Mouse (Mus musculus): ENCODE measurements around the gene Xrcc3. TPM values are rescaled to one million over a fixed set of nuclear protein-coding genes. Genes with fewer than 3 reads are reported as not detected.

Xrcc3 gene
- polyA plus RNA-seq, 1 experiment from 2014 or later: 8.0 TPM

DNA sequence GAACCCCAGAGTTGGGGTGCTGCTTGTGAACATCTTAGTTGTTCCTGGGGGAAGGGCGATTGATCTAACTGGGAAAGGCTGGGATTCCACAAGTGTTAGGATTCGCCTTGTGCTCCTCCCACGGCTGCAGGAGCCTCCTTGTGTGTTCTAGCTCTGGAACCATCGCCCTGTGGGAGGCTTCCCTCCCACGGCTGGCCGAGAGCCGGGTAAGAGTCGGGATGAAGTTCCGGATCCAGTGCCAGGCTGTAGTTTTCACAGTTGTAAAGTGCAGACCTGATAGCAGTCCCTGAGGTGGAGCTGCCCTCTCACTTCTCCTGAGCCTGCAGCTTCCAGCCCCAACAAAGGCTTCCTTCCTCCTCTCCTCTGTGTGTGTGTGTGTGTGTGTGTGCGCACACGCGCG lies 2.9 kb upstream of the Xrcc3 start:
- 65% methylated on average over 13 of the region's 13 CpGs for WGBS
- peak overlapping the region; percentile 35 for H3K4me2 ChIP-seq
- no peaks in the 10 kb centered on the region for H3K9me3 ChIP-seq
- H3K4me3 ChIP-seq (replicated peaks): no peak overlapping the region
- H3K27me3 ChIP-seq: no peaks in the 10 kb centered on the region
- H3K36me3 ChIP-seq: peaks cover 24% of the 10 kb centered on the region
- H3K27ac ChIP-seq: no peak overlapping the region
- peaks cover 42% of the 10 kb centered on the region for H3K4me1 ChIP-seq (replicated peaks)
- no peak for ATAC-seq (ENCODE audit: insufficient number of reproducible peaks, insufficient read depth, low FRiP score, low TSS enrichment, low read depth)
- H3K9ac ChIP-seq (replicated peaks): 0 out of 2 replicates have a peak overlapping the region, but pooled peaks have one; percentile 28

DNA sequence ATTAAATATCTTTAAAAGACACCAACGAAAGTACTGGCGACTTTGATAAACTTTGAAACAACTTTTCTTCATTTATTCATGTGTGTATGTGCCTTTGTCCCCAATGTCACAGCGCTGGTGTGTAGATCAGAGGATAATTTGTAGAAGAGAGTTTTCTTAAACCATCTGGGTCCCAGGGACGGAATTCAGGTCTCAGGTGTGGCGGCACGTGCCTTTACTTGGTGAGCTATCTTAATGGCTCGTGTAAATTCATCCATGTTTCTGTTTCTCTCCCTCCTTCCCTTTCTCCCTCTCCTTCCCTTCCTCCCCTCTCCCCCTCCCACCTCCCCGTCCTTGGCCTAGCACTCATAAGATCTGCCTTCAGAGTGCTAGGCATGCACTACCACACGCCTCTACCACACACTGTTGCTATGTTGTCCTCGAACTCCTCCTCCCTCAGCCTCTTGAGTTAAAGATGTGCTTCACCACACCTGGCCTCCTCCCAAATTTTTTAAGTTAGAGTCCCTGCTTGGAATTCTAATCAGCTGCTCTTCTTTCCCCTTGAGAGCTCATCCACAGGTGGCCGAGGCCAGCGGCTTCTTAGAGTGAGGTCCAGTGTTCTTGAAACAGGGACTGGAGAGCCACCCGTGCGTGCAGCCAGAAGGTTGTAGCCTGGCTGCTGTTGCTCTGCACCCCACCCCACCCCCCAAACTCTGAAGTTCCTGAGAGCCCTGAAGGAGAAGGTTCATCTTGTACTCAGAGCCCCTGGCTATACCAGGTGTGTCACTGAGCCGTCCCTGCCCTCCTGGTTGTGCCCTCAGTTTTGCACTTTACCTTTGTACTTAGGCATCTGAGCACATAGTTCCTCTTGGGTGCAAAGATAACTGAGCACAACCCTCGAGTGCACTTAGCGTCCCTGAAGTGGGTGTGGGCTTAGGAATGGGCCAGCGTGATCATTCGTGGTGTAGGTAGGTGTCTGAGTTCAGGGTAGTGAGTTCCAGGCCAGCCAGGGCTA lies 1.4 kb upstream of the Xrcc3 start:
- Histone ChIP-seq H3K9me3 (no peaks in the 10 kb centered on the region), H3K4me1 (replicated peaks) (peaks cover 44% of the 10 kb centered on the region), H3K9ac (replicated peaks) (peak overlapping the region; percentile 81), H3K4me3 (replicated peaks) (peak overlapping the region; percentile 86), H3K27ac (peak overlapping the region; percentile 87; the same call in 1 of the 2 replicates), H3K4me2 (peak overlapping the region; percentile 66), H3K36me3 (peaks cover 24% of the 10 kb centered on the region), H3K27me3 (no peaks in the 10 kb centered on the region)
- 30% methylated on average over 19 of the region's 19 CpGs for WGBS
- no peak for ATAC-seq (ENCODE audit: insufficient number of reproducible peaks, insufficient read depth, low FRiP score, low TSS enrichment, low read depth)

DNA sequence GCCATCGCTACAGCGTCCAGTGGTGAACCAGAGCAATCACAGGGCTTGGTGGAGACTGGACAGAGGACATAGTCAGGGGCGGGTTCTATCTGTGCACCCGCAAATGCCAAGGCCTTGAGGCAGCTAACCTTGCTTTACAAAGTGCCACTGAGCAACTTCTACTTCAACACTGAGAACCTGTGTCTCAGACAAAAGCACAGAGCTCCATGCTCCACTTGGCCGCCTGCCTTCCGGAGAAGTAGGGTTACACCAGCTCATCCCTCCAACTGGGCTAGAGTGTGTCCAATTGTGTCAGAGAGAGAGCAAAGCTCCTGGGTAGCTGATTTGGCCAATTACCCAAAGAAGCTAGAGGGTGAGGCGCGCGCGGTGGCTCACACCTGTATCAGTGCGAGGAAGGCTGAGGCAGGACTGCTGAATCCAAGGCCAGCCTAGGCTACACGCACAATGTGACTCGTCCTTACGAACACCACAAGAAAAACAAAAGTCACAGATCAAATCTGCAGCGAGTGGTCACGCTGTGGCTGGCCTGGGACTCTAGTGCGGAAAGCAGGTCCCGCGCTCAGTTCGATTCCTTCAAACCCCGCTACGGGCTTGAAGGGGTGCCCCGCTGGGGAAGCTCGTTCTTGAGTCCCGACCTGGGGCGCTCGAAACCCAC lies 435 bp downstream of the Xrcc3 start:
- H3K4me2 ChIP-seq: peak overlapping the region; percentile 84
- ATAC-seq (ENCODE audit: insufficient number of reproducible peaks, insufficient read depth, low FRiP score, low TSS enrichment, low read depth): no peak
- H3K9me3 ChIP-seq: no peaks in the 10 kb centered on the region
- no peaks in the 10 kb centered on the region for H3K27me3 ChIP-seq
- WGBS: 6% methylated on average over 27 of the region's 27 CpGs
- no peak overlapping the region for H3K27ac ChIP-seq
- H3K36me3 ChIP-seq: peaks cover 34% of the 10 kb centered on the region
- peak overlapping the region; percentile 65 for H3K9ac ChIP-seq (replicated peaks)
- peak overlapping the region; percentile 86 for H3K4me3 ChIP-seq (replicated peaks)
- peaks cover 48% of the 10 kb centered on the region for H3K4me1 ChIP-seq (replicated peaks)

DNA sequence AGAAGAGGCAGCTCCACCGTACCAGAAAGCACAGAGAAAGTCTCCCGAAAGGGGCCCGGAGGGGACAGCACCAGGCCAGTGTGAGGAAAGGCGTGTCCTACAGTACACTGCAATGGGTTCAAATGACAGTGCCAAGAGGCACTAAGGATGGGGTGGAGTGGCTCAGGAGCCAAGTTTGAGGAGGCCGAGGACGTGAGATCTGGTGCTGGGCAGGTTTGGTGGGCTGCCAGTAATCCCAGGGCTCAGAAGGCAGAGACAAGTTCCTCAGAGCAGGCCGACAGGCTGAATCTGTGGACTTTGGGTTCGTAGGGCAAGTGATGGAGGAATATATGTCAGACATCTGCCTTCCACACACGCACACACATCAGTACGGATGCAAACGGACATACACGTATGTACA lies 1.1 kb downstream of the Xrcc3 start:
- no peaks in the 10 kb centered on the region for H3K9me3 ChIP-seq
- H3K27me3 ChIP-seq: no peaks in the 10 kb centered on the region
- H3K9ac ChIP-seq (replicated peaks): peak overlapping the region; percentile 65
- ATAC-seq (ENCODE audit: insufficient number of reproducible peaks, insufficient read depth, low FRiP score, low TSS enrichment, low read depth): no peak
- 70% methylated on average over 12 of the region's 12 CpGs for WGBS
- no peak overlapping the region for H3K27ac ChIP-seq
- H3K4me2 ChIP-seq: peak overlapping the region; percentile 84
- H3K4me1 ChIP-seq (replicated peaks): peaks cover 48% of the 10 kb centered on the region
- H3K4me3 ChIP-seq (replicated peaks): peak overlapping the region; percentile 86
- peaks cover 35% of the 10 kb centered on the region for H3K36me3 ChIP-seq

DNA sequence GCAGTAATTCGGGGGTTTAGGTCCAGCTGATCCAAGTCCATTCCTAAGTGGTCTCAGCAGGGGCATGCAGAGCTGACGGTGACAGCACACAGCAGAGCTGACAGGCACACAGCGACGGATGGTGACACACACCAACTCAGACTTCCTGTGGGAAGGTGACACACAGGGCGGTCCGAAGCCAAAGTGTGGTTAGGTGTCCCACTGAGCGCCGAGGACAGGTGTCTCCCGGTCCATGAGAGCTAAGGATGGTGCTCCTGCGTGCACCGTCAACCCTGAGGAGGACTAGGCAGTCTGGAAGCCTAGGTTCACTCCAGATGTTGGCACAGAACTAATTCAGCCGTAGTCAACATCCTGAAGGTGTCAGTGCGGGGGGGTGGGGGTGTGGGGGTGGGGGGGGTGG lies 1.6 kb downstream of the Xrcc3 start:
- peaks cover 48% of the 10 kb centered on the region for H3K4me1 ChIP-seq (replicated peaks)
- 0 out of 2 replicates have a peak overlapping the region, but pooled peaks have one; percentile 84 for H3K4me2 ChIP-seq
- peaks cover 39% of the 10 kb centered on the region for H3K36me3 ChIP-seq

DNA sequence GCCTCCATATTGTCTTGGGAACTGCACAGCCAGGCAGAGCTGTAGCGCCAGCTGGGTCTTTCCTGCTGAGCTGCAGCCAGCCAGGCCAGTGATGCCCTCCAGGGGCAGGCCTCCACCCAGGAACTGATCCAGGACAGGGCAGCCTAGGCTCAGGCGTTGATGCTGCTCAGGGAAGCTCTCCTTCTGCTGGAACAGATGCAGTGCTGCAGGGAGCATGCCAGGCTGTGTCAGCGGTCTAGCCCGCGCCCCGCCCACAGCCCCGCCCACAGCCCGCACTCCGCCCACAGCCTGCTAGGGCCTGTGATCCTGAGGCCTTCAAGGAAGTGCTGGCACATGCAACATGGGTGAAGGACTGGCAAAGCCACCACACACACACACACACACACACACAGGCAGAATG lies 3.9 kb downstream of the Xrcc3 start:
- H3K27me3 ChIP-seq: no peaks in the 10 kb centered on the region
- peak; percentile 7; the same call in 1 of the 2 replicates for ATAC-seq (ENCODE audit: insufficient number of reproducible peaks, insufficient read depth, low FRiP score, low TSS enrichment, low read depth)
- peaks cover 62% of the 10 kb centered on the region for H3K36me3 ChIP-seq
- H3K4me1 ChIP-seq (replicated peaks): peaks cover 28% of the 10 kb centered on the region
- H3K9me3 ChIP-seq: no peaks in the 10 kb centered on the region
- H3K4me3 ChIP-seq (replicated peaks): no peak overlapping the region
- H3K4me2 ChIP-seq: peak overlapping the region; percentile 13
- H3K9ac ChIP-seq (replicated peaks): peak overlapping the region; percentile 23; the same call in 1 of the 2 replicates
- H3K27ac ChIP-seq: peak overlapping the region; percentile 25; the same call in 1 of the 2 replicates
- WGBS: 4% methylated on average over 7 of the region's 9 CpGs

More for the DNA sequence above, 1.6 kb downstream of the Xrcc3 start:
- Histone ChIP-seq H3K9me3 (no peaks in the 10 kb centered on the region), H3K27ac (no peak overlapping the region), H3K9ac (replicated peaks) (no peak overlapping the region), H3K4me3 (replicated peaks) (no peak overlapping the region; the same call in 1 of the 2 replicates), H3K27me3 (no peaks in the 10 kb centered on the region)
- ATAC-seq (ENCODE audit: insufficient number of reproducible peaks, insufficient read depth, low FRiP score, low TSS enrichment, low read depth): no peak
- 91% methylated on average over 13 of the region's 13 CpGs for WGBS

DNA sequence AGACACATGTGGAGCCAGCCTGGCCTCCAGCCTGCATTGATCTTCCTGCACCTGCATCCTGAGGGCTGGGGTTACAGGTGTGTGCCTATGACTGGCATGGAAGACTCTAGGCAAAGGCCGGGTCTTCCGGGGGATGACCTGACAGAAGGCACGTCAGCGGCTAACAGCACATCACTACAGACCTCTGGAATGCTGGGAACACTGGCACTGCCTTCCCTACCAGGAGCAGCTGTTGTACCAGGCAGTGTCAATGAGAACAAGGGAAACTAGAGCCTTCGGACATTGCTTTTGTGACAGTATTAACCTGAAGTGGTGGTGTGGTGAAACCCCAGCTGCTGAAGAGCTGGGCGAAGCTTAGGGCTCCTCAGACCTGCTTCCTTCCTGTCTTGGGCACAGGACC lies 4.9 kb downstream of the Xrcc3 start:
- H3K36me3 ChIP-seq: peaks cover 72% of the 10 kb centered on the region
- H3K27ac ChIP-seq: no peak overlapping the region
- H3K4me3 ChIP-seq (replicated peaks): no peak overlapping the region
- ATAC-seq (ENCODE audit: insufficient number of reproducible peaks, insufficient read depth, low FRiP score, low TSS enrichment, low read depth): no peak
- 91% methylated on average over 6 of the region's 6 CpGs for WGBS
- H3K9me3 ChIP-seq: no peaks in the 10 kb centered on the region
- H3K27me3 ChIP-seq: no peaks in the 10 kb centered on the region
- H3K9ac ChIP-seq (replicated peaks): no peak overlapping the region
- no peak overlapping the region for H3K4me2 ChIP-seq
- peaks cover 27% of the 10 kb centered on the region for H3K4me1 ChIP-seq (replicated peaks)

DNA sequence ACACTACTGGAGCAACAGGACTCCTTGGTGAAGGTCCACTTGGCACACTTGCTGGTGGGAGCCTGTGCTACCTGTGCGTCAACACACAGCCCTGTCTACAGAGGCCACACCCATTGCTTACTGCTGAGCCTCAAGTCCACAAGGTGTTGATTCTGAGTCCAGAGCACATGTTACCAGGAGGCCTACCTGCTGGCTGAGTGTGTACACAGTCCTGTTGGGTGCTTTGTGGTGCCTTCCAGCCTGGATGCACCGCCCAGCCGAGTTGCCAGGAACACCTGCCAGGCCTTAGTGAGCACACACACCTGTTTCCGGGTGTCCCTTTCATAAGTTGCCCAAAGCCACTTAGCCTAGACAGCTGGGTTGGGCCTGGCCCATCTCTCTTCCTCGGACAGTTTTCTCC lies 10.1 kb downstream of the Xrcc3 start:
- ATAC-seq (ENCODE audit: insufficient number of reproducible peaks, insufficient read depth, low FRiP score, low TSS enrichment, low read depth): no peak
- no peaks in the 10 kb centered on the region for H3K9me3 ChIP-seq
- no peak overlapping the region for H3K4me3 ChIP-seq (replicated peaks)
- 89% methylated on average over 5 of the region's 5 CpGs for WGBS
- peaks cover 96% of the 10 kb centered on the region for H3K36me3 ChIP-seq
- no peak overlapping the region for H3K27ac ChIP-seq
- H3K27me3 ChIP-seq: no peaks in the 10 kb centered on the region
- no peak overlapping the region for H3K9ac ChIP-seq (replicated peaks)
- H3K4me2 ChIP-seq: no peak overlapping the region
- no peaks in the 10 kb centered on the region for H3K4me1 ChIP-seq (replicated peaks)

DNA sequence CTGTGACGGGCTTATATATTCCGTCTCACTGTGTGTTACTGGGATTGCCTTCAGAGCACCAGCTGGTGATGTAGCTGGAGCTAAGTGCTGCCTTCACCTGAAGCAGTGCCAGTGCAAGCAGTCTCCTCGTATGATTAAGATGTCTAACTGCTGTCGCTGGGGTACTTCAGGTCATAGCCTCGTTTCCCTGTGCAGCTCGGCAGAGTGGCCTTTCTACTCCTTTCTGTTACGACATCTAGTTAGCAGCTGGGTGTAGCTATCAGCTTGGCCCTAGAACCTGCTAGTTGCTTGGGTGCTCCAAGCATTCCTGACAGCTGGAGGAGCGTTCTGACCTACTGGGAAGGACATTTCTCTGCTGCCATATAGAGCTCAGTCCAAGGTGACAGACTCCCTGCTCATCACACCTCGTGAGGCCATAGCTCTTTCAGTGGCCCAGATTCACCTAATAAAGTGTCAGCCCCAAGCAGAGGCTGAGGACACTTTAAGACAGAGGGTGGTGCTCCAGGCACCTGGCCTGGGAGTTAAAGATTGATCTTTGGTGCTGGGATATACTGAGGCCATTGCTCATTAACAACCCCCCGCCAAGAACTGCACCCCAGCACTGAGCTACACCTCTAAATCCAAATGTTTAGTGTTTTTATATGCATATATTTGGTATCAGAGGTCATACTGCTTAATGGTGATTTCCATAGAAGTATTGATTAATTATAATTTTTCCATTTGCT lies 13.1 kb downstream of the Xrcc3 start:
- Histone ChIP-seq H3K27ac (no peak overlapping the region), H3K4me3 (replicated peaks) (no peak overlapping the region), H3K4me2 (no peak overlapping the region), H3K27me3 (no peaks in the 10 kb centered on the region), H3K36me3 (peaks cover 96% of the 10 kb centered on the region), H3K4me1 (replicated peaks) (no peaks in the 10 kb centered on the region), H3K9ac (replicated peaks) (no peak overlapping the region), H3K9me3 (no peaks in the 10 kb centered on the region)
- no peak for ATAC-seq (ENCODE audit: insufficient number of reproducible peaks, insufficient read depth, low FRiP score, low TSS enrichment, low read depth)
- WGBS: 84% methylated on average over 10 of the region's 10 CpGs

DNA sequence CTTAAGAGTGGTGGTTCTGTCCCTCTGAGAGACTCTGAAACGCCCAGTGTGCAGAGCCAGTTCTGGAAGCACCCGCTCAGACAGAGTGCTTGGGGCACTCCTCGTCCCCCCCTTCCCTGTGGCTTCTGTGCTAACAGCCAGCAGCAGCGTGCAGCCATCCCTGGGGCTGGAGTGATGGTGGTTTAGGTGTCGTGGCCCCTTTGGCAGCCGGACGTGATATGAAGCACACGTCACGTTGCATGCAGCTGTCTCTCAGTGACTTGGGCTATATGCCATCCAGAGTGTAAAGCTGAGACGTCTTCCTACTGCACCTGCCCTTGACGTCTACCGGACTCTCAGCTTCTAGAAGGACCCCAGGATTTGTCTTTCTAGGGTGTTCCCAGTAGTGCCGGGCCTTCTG lies 15.2 kb downstream of the Xrcc3 start:
- ATAC-seq (ENCODE audit: insufficient number of reproducible peaks, insufficient read depth, low FRiP score, low TSS enrichment, low read depth): no peak
- H3K27me3 ChIP-seq: no peaks in the 10 kb centered on the region
- no peak overlapping the region for H3K9ac ChIP-seq (replicated peaks)
- peaks cover 96% of the 10 kb centered on the region for H3K36me3 ChIP-seq
- H3K27ac ChIP-seq: no peak overlapping the region
- H3K4me2 ChIP-seq: no peak overlapping the region
- H3K4me3 ChIP-seq (replicated peaks): no peak overlapping the region
- H3K9me3 ChIP-seq: no peaks in the 10 kb centered on the region
- H3K4me1 ChIP-seq (replicated peaks): no peaks in the 10 kb centered on the region
- 93% methylated on average over 13 of the region's 13 CpGs for WGBS

DNA sequence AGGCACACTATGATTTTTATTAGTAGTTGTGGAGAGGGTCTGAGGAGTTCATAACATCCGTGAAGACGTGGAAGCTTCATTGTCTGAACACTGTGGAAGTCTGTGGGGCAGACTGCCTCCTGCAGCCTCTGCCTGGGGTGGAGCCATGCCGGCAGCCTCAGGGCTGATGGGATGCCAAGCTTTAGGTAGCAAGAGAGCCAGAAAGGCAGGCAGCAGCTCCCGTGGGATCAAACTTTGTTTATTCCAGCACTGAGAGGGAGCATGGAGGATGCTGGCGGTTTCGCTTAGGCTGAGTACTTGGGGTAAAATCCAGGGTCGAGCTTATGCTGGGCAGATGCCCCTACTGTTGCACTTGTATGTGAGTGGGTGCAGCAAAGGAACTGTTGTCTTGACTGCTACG lies 16.4 kb downstream of the Xrcc3 start:
- H3K4me3 ChIP-seq (replicated peaks): no peak overlapping the region
- H3K4me1 ChIP-seq (replicated peaks): no peaks in the 10 kb centered on the region
- 86% methylated on average over 8 of the region's 8 CpGs for WGBS
- no peak overlapping the region for H3K9ac ChIP-seq (replicated peaks)
- no peaks in the 10 kb centered on the region for H3K27me3 ChIP-seq
- H3K4me2 ChIP-seq: no peak overlapping the region
- no peak overlapping the region for H3K27ac ChIP-seq
- no peaks in the 10 kb centered on the region for H3K9me3 ChIP-seq
- H3K36me3 ChIP-seq: peaks cover 94% of the 10 kb centered on the region
- ATAC-seq (ENCODE audit: insufficient number of reproducible peaks, insufficient read depth, low FRiP score, low TSS enrichment, low read depth): no peak
